Mouse (Mus musculus) layer of hippocampus, adult 18-20 months (tissue): Measurements from ENCODE around the gene Gmds. TPM values are rescaled to one million over a fixed set of nuclear protein-coding genes. Genes with fewer than 3 reads are reported as not detected.

ENCODE experiments used
- DNase-seq, 2 experiments: peaks; one replicate each; pipeline ENCODE4 v3.0.0; 2022; ENCODE audit warnings: low spot score in 2 of 2
- total RNA-seq, 2 experiments: library from RNA; stranded (reverse); gene quantifications; 2 replicates each; pipeline ENCODE4 v1.2.3; 2021

The Gmds gene
- total RNA-seq, 2 experiments from 2014 or later, result 12.5 to 14.9 TPM

GRCm38 (mm10) chr13:32268284-32268683, 70.3 kb downstream of the Gmds start:
- no peak for DNase-seq

- DNase-seq, result no peak
Observed at GRCm38 (mm10) chr13:32267184-32267775, 71.3 kb downstream of the Gmds start.

- no peak for DNase-seq
Observed at GRCm38 (mm10) chr13:32266721-32267120, 71.8 kb downstream of the Gmds start.

- DNase-seq, result no peak
Observed at GRCm38 (mm10) chr13:32256121-32256520, 82.4 kb downstream of the Gmds start.

- DNase-seq, result no peak
Observed at GRCm38 (mm10) chr13:32252276-32252675, 86.3 kb downstream of the Gmds start.

- no peak for DNase-seq
Observed at GRCm38 (mm10) chr13:32242200-32242599, 96.3 kb downstream of the Gmds start.

GRCm38 (mm10) chr13:32236269-32236678, 102.3 kb downstream of the Gmds start:
- no peak for DNase-seq

- no peak for DNase-seq
Observed at GRCm38 (mm10) chr13:32235046-32235445, 103.5 kb downstream of the Gmds start.

GRCm38 (mm10) chr13:32234019-32234418, 104.5 kb downstream of the Gmds start:
- peak in 1 of 2 experiments; percentile 16 for DNase-seq

GRCm38 (mm10) chr13:32232391-32232790, 106.1 kb downstream of the Gmds start:
- no peak for DNase-seq

GRCm38 (mm10) chr13:32231956-32232355, 106.6 kb downstream of the Gmds start:
- no peak for DNase-seq

- DNase-seq, result no peak
Observed at GRCm38 (mm10) chr13:32227874-32228562, 110.5 kb downstream of the Gmds start.

- DNase-seq, result no peak
Observed at GRCm38 (mm10) chr13:32217647-32218046, 120.9 kb downstream of the Gmds start.

- peak in 1 of 2 experiments; percentile 71 for DNase-seq
Observed at GRCm38 (mm10) chr13:32213702-32214452, 124.7 kb downstream of the Gmds start.

GRCm38 (mm10) chr13:32212125-32212524, 126.4 kb downstream of the Gmds start:
- no peak for DNase-seq

GRCm38 (mm10) chr13:32207172-32207908, 131.2 kb downstream of the Gmds start:
- no peak for DNase-seq

- no peak for DNase-seq
Observed at GRCm38 (mm10) chr13:32179906-32180305, 158.6 kb downstream of the Gmds start.

GRCm38 (mm10) chr13:32178682-32179081, 159.9 kb downstream of the Gmds start:
- no peak for DNase-seq

GRCm38 (mm10) chr13:32177852-32178453, 160.6 kb downstream of the Gmds start:
- DNase-seq, result no peak

- no peak for DNase-seq
Observed at GRCm38 (mm10) chr13:32175028-32175427, 163.5 kb downstream of the Gmds start.

- DNase-seq, result no peak
Observed at GRCm38 (mm10) chr13:32169173-32169572, 169.4 kb downstream of the Gmds start.
